Mouse (Mus musculus) spleen, postnatal 14 days (tissue): ENCODE measurements around the gene Tnrc18.

ENCODE experiments used
- DNase-seq, 2 experiments: peaks; one replicate each; pipeline ENCODE4 v3.0.0; 2021 to 2022; ENCODE audit warnings: low spot score in 2 of 2

The Tnrc18 gene

DNA sequence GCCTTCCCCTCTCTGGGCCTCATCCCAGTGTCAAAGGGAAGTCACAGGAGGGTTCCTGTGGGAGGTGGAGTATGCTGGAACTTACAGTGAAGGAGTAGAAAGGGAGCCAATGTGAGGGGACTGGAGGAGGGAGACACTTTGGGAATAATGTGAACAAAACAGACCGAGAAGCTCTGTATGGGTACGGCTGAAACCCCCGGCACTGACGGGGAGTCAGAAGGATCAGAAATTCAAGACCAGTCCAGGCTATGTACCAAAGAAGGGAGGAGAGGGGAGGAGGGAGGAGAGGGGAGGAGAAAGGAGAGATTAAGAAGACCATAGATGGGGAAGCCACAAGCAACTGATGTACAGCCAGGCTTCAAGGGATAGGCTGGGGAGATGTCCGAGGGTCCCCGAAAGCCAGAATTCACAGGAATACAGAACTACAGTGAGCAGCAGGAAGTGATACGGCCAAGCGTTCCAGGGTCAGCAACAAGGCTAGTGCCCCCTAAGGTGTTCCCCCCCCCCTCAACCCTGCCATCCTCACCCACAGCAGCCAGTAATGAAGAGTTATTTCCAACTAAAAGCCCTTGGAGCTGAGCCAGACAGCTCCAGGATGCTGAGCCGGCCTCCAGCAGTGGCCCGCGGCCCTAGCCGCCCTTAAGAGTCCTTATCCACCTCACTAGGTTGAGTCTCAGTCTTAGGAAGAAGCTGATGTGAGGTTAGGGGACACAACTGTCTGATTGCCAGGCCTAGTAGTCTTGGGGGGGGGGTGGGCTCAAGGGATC, 124.3 kb downstream of the Tnrc18 start:
- no peak for DNase-seq

DNA sequence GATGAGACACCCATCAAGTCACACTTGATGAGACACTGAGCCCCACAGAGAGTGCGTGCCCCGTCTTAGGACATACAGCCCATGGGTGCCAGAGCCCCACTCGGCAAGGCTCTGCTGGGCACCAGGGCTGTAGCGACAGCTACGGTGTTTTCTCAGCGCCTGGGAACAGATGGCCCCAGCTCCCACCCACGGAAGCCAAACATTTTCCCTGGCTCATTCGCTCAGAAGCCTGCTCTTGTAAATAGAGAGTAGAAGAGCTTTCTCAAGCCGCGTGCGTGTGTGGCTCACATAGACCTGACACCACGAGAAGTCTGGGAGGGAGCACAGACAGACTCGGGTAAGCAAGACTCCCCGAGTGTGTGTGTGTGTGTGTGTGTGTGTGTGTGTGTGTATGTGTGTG, 125.2 kb downstream of the Tnrc18 start, which contains the start of gene Slc29a4:
Slc29a4 (plus strand) TSS at position 265 of the 400 bp plus-strand sequence.
- no peak for DNase-seq

- no peak for DNase-seq
Measured at GRCm38 (mm10) chr5:142690343-142690742, 127.1 kb downstream of the Tnrc18 start.

DNA sequence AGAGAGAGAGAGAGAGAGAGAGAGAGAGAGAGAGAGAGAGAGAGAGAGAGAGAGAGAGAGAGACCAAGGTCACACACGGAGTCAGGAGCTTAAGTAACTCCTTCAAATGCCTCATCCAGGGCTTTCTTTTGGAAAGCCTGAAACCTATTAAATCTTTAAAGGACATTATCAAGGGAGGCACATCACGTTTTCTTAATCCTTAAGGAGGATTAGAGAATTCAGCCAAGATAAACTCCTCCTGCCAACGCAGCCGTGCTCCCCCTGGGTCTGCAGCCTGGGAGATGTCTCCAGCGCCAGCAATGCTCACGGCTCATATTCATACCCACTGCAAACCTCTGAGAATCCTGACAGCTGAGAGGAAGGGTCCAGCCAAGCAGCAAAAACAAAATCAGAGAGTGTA, 128.6 kb downstream of the Tnrc18 start:
- no peak for DNase-seq

DNA sequence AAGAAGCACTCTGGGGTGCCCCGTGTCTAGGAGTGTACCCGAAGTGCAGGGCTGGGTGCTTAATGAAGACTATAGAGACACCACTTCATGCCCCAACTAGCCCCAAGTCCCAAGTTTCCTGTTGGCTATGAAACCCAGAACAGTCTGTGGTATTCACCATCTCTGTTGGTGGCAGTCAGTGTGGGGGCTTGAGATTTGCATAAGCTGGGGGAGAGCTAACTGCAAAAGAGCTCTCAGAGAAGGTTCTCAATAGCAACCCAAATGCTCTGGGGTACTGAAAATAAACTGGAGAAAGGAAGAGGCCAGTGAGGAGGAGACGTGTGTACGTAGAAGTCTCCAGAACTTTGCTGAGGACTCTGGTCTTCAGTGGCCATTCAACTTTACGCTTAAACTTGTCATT, 134.9 kb downstream of the Tnrc18 start:
- no peak for DNase-seq

- DNase-seq: no peak
Measured at GRCm38 (mm10) chr5:142681911-142682310, 135.6 kb downstream of the Tnrc18 start.

DNA sequence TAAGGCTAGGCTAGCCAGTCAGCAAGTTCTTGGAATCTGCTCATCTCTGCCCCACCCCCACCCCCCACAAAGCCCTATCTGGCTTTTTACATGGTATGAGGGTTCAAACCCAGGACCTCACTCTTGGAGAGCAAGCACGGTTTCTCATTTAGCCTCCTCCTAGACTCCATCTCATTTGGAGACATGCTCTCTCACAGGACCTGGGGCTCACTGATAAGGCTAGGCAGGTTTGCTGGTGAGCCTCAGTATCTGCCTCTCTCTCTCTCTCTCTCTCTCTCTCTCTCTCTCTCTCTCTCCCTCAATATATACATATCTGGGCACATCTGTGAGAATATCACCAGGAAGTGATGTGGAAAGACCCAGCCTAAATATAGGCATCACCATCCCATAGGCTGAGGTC, 138.4 kb downstream of the Tnrc18 start:
- no peak for DNase-seq

DNA sequence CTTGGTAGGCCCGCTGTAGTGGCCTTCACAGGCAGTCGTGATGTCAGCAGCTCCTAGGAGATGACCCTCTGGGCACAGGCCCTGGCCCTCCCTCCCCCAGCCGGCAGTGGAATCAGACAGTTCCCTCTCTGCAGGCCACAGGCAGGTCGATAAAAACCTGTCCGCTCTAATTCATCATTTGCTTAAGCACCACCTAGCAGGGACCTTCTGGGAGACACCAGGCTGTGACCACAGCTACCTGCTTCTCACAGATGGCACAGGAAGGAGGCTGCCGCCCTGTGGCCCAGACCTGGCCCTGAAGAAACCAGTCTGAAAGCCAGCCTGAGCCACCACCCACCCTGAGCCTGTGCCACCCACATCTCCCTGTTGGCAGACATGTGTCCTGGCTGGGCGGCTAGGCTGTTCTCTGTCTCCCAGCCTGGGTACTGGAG, 139.3 kb downstream of the Tnrc18 start:
- no peak for DNase-seq
